Mouse (Mus musculus) cerebellum, adult (tissue): ENCODE measurements around the gene Tle6.
"Not testable (repeated sequence)": the region's sequence is repeated elsewhere in the genome, so short reads cannot be mapped to it uniquely, and the experiment has no call there.

Experiments used
- ATAC-seq: cut with Nextera tagmentation; 2 replicates; pipeline ENCODE4 v1.9.2; 2017; ENCODE audit warnings: mild to moderate bottlenecking, moderate library complexity, mixed read lengths; ENCODE audit not compliant: insufficient number of reproducible peaks, low FRiP score, low TSS enrichment

Tle6 gene

DNA sequence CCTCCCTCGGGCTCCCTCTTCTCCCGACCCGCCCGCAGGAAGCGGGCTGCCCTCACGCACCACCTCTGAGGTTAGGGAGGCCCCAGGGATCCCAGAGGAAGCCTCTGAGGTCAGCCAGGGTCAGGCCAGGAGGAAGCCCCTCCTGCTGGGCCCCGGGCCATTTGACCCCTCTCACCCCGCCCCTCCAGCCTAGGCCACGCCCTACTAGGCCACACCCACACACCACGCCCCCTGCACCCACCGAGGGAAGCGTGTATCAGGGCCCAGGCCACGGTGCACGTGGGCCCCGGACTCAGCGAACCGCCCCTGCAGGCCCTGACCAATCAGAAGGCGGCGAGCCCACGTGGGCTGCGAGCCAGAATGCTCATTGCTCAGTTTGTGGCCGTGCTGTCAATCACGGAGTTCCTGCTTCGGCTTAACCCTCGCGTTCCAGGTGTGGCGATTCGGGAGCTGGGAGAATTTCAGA, at the start of gene Tle6:
Gene Tle6, minus strand, starts transcription at position 336 of the 466 bp plus-strand sequence.
- ATAC-seq: peak; percentile 57; the same call in 1 of the 2 replicates

DNA sequence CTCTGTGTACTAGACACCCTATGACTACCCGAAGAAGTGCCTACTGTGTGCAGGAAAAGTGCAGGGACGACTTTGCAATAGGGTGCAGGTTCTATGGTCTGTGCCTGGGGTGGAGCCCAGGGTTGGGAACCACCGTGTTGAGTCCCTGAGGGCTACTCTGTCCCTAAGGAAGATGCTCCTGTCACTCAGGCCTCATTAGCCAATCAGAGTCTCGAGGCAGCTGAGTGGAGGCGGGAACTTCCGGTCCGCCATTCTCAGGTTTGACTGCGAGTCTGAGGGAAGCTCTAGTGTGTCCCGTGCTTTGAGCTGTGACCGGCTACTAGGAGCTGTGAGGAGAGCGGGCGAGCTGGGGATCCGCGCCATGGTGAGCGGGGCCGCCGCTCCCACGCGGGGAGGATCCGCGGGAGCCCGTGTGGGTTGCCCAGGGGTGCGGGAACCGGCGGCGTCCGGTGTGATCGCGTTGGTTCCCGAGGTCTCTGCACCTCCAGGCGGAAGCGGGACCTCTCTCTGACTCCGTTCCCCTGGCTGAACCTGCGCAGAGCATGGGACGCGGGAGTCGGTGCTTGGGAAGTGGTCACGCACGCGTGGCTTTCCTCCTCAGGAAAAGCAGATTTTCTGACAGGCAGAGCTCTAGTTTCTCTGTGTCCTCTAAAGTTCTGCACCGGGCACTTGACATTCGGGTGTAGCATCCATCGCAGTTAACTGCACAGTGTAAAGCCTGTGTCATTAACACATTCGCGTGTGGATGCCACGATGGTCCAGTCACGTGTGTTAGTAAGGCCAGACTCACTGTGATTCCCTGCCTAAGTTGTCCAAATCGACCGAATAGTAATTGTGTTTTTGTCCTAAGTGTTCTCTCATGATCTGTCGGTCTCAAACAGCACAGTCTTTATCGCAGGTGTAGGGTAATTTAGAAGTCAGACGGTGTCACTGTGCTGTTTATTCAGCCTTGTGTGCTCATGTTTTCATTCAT, 48.2 kb upstream of the Tle6 start, which contains the start of gene Gm10778:
Gene Gm10778, plus strand, starts transcription at position 257 of the 973 bp plus-strand sequence.
- ATAC-seq: peak; percentile 99

DNA sequence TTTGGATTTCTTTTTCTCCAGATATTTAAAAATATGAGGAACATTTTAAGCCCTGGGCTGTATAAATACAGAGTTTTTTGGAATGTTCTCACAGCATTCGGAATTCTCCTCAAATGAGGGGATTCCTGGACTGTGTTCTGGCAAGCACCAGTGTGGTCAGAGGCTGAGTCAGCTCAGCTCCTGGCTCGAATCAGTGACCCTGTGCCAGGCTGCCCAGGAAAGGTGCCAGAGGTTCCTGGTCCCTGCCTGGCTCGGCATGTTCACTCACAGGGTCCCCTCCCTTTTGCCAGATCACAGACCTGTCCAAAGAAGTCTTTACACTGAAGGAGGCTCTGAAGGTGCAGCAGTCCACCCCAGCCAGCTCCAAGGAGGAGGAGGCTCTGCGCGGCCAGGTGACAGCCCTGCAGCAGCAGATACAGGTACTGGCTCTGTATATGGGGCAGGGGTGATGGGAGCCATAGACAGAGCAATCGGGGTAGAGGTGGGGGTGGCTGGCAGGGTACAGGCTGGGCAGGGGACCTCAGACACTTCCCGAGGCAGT, 45.2 kb upstream of the Tle6 start:
- no peak for ATAC-seq

DNA sequence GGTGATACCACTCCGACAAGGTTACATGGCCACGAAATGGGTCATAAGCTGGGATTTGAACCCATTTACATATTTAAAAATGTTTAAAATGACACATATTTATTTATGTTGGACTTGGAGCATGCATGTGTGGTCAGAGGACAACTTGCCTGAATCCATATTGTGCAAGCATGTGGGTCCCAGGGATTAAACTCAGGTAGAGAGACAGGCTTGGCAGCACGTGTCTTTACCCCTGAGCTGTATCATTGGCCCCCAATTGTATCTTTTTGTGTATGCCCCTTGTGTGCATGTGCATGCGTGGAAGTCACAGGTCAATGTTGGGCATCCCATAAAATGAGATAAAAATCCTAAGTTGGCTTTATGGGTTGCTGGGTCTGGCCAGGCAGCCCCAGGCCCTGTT, 44.5 kb upstream of the Tle6 start:
- no peak for ATAC-seq

DNA sequence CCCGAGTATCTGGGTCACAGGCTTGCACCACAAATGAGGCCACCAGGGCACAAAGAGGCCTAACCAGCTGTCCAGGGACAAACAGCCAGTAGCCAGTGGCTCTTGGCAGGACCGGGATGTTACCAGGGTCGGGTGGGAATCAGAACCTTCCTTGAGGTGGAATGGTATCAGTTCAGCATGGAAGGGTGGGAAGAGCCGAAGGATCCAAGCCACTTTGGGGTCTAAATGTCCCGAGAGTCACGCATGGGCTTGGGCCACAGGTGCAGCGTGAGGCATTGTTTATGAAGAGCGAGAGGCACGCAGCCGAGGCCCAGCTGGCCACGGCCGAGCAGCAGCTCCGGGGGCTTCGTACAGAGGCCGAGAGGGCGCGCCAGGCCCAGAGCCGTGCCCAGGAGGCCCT, 43.8 kb upstream of the Tle6 start:
- no peak for ATAC-seq

DNA sequence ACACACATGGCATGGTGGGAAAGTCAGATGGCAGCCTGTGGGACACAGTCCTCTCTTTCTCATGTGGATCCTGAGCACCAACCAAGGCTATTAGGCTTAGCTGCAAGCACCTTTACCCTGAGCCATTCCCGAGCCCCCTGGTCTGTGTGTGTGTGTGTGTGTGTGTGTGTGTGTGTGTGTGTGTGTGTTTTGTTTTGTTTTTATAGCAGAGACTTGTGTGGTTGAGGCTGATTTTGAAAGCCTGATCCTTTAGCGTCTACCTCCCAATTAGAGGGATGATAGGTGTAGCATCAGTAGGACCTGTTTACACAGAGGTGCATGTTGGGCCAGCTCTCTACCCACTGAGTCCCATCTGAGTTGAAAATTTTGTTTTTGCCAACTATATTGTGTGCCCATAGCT, 43.3 kb upstream of the Tle6 start:
- ATAC-seq: no peak

DNA sequence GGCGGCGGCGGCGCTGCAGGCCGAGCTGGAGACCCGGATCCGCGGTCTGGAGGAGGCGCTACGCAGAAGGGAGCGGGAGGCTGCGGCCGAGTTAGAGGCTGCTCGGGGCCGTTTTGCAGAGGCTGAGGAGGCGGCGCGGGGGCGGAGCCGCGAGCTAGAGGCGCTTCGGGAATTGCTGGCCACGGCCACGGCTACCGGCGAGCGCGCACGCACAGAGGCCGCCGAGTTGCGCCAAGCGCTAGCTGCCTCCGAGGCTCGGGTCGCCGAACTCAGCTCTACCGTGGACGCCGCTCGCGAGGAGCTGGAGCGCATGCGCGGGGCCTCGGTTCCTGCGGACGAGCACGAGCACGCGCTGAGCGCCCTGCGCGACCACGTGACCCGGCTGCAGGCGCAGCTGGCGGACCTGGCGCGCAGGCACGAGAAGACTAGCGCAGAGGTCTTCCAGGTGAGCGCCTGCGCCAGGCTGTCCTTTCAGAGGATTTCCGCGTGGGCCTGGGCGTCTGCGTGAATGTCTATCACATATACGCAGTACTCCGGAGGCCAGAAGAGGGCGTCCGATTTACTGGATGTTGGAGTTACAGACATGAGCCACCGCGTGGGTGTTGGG, 42.7 kb upstream of the Tle6 start:
- ATAC-seq: peak; percentile 90

DNA sequence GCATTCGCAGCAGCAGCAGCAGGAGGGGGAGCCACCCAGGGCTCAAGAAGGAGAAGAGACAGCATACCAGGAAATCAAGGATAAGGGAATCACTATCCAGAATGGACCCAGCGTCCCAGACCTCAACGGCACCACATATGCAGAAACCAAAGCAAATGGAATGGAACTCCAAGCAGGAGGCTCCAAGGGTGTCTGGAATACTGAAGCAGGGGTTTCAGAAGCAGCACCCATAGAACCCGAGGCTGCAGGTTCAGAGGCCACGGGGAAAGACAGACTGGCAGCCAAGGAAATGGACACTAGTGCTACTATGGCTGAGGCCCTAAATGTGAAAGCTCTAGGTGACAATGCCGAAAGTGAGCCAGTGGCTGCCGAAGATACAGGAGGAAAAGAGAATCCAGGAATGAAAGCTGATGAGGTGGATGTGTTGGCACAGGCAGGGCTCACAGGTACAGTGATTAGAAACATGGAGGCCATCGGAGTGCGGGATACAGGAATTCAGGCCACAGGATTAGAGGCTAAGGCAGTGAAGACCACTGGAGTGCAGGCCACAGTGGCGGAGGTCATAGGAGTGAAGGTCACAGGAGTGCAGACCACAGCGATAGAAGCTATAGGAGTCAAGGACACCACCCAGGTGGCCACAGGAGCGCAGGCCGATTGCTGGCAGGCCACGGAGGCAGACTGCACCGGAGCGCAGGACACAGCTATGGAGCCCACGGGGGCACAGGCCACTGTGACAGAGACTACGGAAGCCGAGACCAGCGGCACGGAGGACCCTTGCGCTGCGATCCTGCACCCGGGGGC, 42.0 kb upstream of the Tle6 start:
- peak; percentile 42 for ATAC-seq

DNA sequence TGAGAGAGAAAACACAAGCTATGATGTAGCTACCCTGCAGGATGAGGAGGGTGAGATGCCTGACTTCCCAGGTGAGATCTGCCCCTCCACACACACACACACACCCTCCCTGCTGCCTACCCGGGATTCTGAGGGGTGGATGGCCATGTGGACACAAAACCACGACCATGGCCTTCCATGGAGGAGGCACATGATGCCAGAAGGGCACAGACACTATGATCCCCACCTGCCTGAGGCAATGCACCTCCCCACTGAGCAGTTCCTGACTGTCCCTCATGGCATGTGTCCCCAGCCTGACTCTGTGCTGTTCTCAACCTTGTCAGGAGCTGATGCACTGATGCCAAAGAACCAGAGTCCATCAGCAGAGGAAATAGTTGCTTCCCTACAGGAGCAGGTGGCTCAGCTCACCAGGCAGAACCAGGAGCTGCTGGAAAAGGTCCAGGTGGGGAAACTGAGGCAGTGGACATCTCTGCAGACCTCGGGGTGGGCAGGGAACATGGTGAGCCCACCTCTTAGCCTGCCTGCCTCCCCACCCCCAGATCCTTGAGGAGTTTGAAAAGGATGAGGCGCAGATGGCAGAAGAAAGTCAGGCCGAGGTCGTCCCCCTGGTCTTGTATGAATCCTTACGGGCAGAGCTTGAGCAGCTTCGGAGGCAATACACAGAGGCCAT, 41.2 kb upstream of the Tle6 start:
- no peak for ATAC-seq

DNA sequence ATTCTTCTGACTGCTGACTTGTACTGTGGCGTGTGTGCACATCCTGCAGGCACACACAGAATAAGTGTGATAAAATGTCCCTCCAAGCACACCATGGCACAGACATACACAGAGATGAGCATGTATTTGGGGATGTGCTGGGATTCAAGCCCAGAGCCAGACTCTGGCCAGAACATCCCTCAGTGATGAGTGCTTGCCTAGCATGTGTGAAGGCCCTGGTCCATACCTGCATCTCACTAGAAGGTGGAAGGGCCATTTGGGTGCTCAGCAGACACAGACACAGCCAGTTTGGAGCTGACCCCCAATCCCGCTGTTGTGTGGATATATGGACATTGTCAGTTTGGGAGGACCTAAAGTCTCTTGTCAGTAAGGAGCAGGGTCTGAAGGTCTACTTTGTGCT, 40.7 kb upstream of the Tle6 start:
- no peak for ATAC-seq

DNA sequence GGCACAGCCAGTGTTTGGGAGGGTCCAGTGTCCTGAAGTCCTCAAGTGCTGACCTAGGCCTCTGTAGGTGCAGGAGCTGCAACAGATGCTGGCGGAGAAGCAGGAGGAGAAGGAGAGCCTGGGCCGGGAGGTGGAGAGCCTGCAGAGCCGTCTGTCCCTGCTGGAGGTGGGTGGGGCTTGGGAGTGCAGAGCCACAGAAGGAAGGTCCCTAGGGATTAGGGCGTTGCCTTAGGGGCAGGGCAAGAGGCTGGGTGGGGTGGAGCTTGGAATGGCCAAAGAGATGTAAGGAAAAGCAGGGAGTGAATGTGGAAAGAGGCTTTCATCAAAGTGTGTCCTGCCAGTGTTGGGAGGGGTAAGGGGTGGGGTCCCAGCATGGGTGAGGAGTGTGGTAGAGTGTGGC, 40.0 kb upstream of the Tle6 start:
- not testable (repeated sequence) for ATAC-seq

DNA sequence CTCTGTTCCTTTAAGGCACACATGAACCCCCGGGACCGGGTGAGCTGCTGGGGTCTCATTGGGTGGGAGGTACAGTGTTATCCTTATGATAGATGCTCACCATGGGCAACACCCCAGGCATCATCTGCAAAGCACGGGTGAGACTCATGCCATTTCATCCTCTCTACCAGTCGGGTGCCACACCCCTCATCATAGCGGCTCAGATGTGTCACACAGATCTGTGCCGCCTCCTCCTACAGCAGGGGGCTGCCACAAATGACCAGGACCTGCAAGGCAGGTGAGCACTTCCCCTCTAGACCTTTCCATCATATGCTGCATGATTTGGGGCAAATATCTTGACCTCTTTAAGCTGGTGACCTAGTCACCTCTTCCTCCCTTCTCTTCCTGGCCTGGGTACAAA, 37.2 kb upstream of the Tle6 start:
- no peak for ATAC-seq

DNA sequence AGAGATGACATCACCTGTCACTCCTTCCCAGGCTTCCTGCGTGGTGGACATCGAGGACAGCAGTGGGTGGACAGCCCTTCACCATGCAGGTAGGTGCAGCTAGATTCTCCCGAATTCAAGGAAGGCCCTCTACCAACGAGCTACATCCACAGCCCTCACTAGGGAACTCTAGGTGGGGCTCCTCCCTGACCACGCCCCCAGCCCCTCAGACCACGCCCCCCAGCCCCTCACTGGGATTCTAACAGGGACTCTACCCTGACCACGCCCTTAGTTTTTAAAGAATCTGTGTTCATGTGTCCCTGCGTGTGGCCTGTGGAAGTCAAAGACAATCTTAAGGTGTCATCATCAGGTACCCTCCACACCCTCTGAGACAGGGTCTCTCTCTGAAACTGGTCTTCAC, 35.5 kb upstream of the Tle6 start:
- no peak for ATAC-seq

DNA sequence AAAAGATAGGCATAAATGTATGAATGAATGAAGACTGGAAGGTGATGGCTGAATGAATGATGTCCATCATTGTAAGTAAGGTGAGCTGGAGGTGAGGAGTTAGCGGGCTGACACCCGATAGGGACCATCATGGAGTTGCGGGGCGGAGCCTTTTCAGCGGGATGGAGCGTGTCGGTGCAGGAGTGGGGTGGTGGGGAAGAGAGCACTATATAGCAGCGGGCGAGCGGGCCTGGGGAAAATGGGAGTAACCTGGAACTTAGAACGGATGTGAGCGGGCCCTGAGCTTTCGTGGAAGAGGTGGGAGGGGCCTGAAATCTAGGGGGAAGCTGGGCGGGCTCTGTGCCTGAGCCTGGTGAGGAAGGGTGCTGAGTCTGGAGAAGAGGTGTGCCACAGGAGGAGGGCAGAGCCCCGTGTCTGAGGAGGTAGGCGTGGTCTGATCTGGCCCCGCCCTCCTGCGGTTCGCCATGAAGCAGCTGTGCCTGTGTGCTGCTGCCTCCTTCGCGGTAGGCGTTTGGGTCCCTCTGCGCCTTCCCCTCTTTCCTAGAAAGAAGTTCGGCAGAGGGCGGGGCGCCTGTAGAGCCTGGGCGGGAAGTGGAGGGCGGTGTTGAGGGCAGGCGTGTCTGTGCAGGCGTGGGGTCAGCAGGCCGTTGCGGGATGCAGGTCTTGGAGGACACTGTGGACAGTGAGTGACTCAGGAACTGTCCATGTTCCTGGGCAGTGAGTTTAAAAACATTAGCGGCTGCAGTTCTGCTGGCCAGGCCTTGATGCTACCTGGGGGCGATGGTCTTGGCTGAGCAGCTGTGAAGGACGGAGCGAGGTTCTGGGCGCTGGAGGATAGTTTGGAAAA, 32.6 kb upstream of the Tle6 start:
- ATAC-seq: peak; percentile 57

DNA sequence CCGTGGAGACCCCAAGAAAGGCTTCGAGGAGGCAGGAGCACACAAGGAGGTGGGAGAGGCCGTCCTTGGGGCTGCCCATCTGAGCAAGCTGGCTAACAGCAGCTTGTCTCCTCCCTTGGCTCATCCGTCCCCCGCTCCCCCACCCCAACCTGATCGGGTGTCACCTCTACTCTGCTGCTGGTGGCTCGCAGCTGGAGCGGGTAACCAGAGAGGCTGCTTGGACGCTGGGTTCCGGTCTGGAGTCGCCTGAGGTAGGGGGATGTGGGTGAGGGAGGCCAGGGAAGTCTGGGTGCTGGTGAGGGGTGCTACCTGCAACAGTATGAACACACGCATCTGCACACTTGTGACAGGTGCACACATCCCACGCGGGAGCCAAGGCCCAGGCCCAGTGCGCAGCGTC, 27.5 kb upstream of the Tle6 start, which contains the start of gene Ankrd24:
Gene Ankrd24, plus strand, starts transcription at position 151 of the 400 bp plus-strand sequence.
- no peak for ATAC-seq

DNA sequence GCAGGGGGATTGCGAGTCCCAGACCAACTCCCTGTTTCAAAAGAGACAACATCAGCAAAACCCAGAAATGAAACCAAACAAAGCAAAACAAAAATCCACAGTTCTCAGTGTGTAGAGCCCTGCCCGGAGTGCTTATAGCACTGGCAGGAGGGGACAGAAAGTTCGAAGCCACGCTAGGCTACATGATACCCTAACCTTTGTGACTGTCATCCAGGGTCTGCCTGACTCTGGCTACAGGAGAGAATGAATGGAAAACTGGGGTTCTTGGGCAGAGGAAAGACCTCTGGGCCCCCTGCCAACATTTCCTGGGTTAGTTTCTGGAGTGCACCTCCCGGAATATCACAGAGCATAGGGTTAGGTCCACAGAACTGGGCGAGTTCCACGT, 27.0 kb upstream of the Tle6 start:
- no peak for ATAC-seq

DNA sequence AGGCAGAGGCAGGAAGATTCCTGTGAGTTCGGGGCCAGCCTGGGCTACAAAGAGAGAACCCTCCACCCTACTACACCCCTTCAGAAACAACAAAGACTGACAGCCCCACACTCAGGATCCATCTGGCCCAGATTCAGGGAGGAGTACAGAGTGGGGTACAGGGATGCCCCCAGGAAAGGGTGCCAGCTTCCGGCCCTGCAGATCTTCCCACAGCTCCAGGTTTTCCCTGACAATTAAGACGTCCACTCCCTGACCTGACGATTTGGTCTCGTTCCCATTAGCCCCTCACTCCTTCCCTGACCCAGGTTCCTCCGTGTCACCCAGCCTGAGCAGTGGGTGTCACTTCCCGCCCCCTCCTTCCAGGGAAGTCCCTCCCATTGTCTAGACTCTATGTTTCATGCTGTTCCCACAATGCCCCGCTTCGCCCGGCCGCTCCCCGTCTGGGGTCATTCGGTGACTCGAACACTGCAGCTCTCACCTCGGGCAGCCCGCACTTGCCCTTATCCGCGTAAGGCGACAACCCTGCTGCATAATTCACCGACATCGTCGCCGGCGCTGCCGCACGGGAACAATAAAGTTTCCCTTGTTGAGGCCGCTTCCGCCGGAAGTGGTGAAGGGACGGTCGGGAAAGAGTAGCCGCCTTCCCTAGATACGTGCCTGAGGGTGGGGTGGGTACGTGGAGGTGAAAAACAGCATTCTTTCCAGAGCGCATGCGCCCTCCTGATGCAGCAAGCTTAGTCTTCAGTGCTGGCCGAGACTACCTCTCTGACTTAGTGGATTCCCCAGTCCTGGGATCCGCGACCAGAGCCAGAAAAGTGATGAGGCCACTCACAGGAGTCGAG, 26.3 kb upstream of the Tle6 start, which contains the start of gene Sirt6:
Gene Sirt6, minus strand, starts transcription at position 804 of the 842 bp plus-strand sequence.
- peak; percentile 89 for ATAC-seq
